Mouse (Mus musculus): Measurements from ENCODE around the gene Gm49394.
A peak's percentile ranks its signal among the peaks of the same experiment; 100 is the strongest.

The Gm49394 gene

GRCm38 (mm10) chr7:142669751-142670625 is at the start of gene Gm49394:
Gene Gm49394, minus strand, starts transcription at chr7:142669942.
- no peak for DNase-seq (ENCODE audit: low spot score)

DNA sequence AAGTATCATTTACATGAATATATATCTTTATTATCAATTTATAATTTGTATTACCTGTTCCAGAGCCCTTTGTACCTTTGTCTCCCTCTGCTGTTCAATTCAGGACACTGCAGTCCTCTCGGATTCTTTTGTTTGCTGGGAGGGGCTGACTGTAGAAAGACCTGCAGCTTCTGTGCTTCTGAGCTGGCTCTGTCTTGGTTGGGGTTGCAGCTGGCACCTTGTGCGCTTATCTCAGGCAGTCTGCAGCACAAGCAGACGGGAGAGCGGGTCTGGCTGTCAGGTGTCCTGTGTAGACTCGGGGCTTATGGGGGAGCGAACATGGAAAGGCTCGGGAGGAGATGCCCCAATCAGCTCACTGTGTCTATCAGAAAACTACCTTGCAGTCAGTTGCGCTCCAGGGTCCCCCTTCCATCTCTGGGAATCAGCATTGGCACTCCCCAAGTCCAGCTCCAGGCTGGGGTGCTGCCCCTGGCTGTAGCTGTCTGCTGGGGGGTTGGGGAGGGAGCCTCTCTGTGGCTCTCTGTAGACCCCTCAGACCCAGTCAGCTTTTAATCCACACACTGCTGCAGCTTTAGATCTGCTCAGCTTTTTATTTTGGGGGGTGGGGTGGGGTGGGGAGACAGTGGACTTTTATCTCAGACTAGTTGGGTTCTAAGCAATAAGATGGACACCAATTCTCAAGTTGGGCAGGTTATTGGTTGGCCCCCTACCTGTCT is 45.2 kb upstream of the Gm49394 start:
- peak; percentile 42 for DNase-seq (ENCODE audit: low spot score)

DNA sequence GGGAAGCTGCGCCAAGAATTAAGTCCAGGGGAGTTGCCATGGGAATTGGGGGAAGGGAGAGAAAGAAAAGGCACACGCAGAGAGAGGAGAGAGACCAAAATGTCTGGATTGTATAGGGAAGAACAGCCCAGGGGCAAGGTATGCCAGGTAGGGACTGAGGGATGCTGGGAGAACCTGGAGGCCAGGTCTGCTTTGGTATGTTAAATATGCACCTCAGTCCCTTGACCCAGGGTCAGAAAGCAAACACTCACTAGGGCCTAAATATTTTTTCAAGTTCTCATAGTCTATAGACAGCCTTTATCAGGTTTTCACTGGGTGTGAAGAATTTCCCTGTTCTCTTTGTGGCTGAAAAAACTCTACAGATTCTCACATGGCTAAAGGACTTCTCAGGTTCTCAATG is 37.1 kb upstream of the Gm49394 start:
- no peak for DNase-seq (ENCODE audit: low spot score)

GRCm38 (mm10) chr7:142699334-142699860 is 29.7 kb upstream of the Gm49394 start:
- DNase-seq (ENCODE audit: low spot score) = peak; percentile 19

- DNase-seq (ENCODE audit: low spot score) = no peak
Measured at GRCm38 (mm10) chr7:142678611-142679010, 8.9 kb upstream of the Gm49394 start.

- DNase-seq (ENCODE audit: low spot score) = peak; percentile 36
Measured at GRCm38 (mm10) chr7:142675644-142676043, 5.9 kb upstream of the Gm49394 start.

DNA sequence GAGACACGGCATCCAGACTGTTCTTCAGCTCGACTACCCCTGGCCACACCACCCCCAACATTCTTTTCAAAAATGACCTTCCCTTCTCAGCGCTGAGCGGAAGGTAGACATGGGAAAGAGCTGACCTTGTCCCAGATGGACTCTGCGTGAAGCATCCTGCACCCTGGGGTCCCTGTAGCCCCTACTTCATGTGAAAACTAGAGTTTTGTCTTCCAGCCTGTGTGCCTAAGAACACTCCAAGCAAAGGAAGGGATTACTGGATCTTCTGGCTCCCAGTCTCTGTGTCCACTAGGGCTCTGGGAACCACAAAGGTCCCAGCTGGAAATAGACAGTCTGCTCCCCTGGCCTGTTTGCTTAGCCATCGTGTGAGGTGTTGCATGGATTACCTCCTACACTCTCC is 5.4 kb upstream of the Gm49394 start:
- DNase-seq (ENCODE audit: low spot score) = no peak

DNA sequence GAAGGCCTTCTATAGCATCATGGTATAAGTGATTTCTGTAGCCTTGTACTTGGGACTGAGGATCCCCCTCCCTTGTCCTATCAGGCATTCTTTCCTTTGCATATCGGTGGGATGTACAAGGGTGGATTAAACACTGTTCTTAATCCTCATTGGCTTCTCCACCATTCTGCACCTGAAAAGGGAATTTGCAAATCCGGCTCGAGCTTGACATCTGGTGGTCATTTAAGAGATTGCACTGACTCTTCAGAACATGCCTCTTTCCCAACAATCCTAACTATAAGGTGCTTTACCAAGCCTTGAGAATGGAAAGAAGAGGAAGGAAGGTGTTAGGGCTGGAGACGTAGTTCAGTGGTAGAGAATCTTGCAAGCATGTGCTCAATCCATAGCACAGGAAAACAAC is 2.4 kb upstream of the Gm49394 start:
- peak; percentile 54 for DNase-seq (ENCODE audit: low spot score)

DNA sequence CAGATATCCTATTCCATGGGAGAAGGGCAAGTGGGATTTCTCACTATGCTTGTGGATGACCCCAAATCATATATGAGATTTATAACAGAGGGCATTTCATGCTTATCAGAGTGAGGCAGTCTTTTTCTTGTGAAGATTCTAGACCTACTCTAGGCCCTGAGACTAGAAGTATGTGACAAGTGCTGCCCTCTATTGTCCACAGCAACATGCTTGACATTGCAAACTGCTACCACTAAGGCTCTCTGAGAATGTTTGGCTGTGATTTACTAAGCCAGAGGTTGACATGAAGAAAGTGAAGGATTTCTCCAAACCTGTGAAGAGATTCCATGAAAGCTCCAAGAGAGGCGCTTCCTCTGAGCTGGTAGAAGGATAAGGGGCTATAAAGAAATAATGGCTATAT is 1.3 kb upstream of the Gm49394 start:
- no peak for DNase-seq (ENCODE audit: low spot score)

GRCm38 (mm10) chr7:142668328-142668727 is 1.4 kb downstream of the Gm49394 start:
- no peak for DNase-seq (ENCODE audit: low spot score)

GRCm38 (mm10) chr7:142667521-142667920 is 2.2 kb downstream of the Gm49394 start:
- DNase-seq (ENCODE audit: low spot score) = no peak

DNA sequence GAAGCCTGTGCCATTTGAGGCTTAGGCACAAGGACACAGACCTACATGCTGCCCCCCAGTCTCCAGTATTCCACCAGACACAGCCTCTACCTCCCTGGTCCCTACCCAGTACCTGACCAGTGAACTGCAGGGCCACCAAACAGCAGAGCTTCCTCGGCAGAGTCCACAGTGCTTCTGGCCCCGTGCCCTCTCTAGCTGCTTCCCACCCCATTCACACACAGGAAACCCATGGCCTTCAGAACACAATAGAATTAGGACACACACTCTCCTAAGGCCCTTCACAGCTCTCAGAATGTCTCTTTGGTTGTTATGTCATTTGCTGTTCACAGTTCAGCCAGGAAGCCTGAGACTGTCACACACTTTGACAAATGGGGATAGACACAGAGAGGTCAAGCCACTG is 3.1 kb downstream of the Gm49394 start, which contains the start of gene Igf2:
TSS of gene Igf2 (minus strand) at position 158 of the 400 bp plus-strand sequence.
- DNase-seq (ENCODE audit: low spot score) = no peak

GRCm38 (mm10) chr7:142666109-142666508 is 3.6 kb downstream of the Gm49394 start:
- DNase-seq (ENCODE audit: low spot score) = no peak

GRCm38 (mm10) chr7:142665364-142665763 is 4.4 kb downstream of the Gm49394 start:
- DNase-seq (ENCODE audit: low spot score) = no peak

DNA sequence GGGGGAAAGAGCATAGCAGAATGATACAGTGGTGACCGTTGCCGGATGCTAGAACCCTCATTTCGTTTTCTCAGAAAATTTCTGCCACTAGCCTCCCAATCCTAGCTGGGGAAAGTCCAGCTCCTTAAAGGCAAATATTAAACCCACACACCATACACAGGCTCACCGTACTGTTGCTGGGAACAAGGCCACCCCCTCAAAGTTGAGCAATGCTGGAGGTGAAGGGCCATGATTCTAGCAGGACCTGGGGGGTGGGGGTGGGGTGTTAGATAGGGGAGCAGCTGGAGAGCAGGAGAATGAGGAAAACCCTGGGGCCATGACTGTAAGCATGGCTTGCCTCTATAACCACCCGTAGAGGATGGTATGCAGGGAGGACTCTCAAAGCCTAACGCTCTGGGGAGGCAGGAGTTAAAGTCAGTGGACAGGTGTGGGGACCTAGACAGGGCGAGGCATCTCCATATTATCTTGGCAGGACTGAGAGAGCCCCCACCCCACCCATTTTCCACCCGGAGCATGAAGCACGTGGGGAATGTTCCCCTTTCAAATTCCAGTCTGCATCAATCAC is 5.2 kb downstream of the Gm49394 start:
- DNase-seq (ENCODE audit: low spot score) = no peak

GRCm38 (mm10) chr7:142663931-142664421 is 5.8 kb downstream of the Gm49394 start:
- peak; percentile 18 for DNase-seq (ENCODE audit: low spot score)

- DNase-seq (ENCODE audit: low spot score) = no peak
Measured at GRCm38 (mm10) chr7:142663151-142663550, 6.6 kb downstream of the Gm49394 start.

- DNase-seq (ENCODE audit: low spot score) = no peak
Measured at GRCm38 (mm10) chr7:142661811-142662210, 7.9 kb downstream of the Gm49394 start.

- no peak for DNase-seq (ENCODE audit: low spot score)
Measured at GRCm38 (mm10) chr7:142661046-142661445, 8.7 kb downstream of the Gm49394 start.

GRCm38 (mm10) chr7:142660651-142660945 is 9.1 kb downstream of the Gm49394 start:
- DNase-seq (ENCODE audit: low spot score) = no peak

GRCm38 (mm10) chr7:142659767-142660650 is 9.7 kb downstream of the Gm49394 start:
- no peak for DNase-seq (ENCODE audit: low spot score)
